Mouse (Mus musculus) hindbrain, embryonic 10.5 days (tissue): ENCODE results near the gene 1700020L24Rik. TPM values are rescaled to one million over a fixed set of nuclear protein-coding genes. Genes with fewer than 3 reads are reported as not detected.

Source experiments
- DNase-seq: peaks from one replicate; pipeline ENCODE4 v3.0.0-alpha.2; 2017; ENCODE audit warnings: low spot score
- H3K27ac ChIP-seq: fragments of 300-500 bp; sonication (generic); 2 replicates; pipeline ENCODE4 v1.5.1; 2016; ENCODE audit warnings: mild to moderate bottlenecking, moderate library complexity
- H3K27me3 ChIP-seq: fragments of 300-500 bp; sonication (generic); 2 replicates; pipeline ENCODE4 v1.6.1; 2016; ENCODE audit warnings: mild to moderate bottlenecking; ENCODE audit not compliant: poor library complexity, insufficient read depth, severe bottlenecking
- H3K36me3 ChIP-seq: fragments of 300-500 bp; sonication (generic); 2 replicates; pipeline ENCODE4 v1.6.1; 2016; ENCODE audit warnings: mild to moderate bottlenecking, moderate library complexity
- H3K4me1 ChIP-seq: fragments of 300-500 bp; sonication (generic); replicated peaks from 2 replicates; pipeline ENCODE4 v1.6.1; 2016; ENCODE audit warnings: mild to moderate bottlenecking
- H3K4me3 ChIP-seq: fragments of 300-500 bp; sonication (generic); 2 replicates; pipeline ENCODE4 v1.5.1; 2016; ENCODE audit warnings: mild to moderate bottlenecking, moderate library complexity
- H3K9me3 ChIP-seq: fragments of 300-500 bp; sonication (generic); 2 replicates; pipeline ENCODE4 v1.6.1; 2016; ENCODE audit warnings: mild to moderate bottlenecking, moderate library complexity
- WGBS: fragments of 180-500 bp; shearing (Covaris S2); methylation state at CpG from one replicate; pipeline ENCODE4 v1.1.7; 2016; 5-methylcytosine and 5-hydroxymethylcytosine counted together
- polyA plus RNA-seq: library from polyadenylated mRNA; unstranded; fragments of >200 nt; fragmentation: Nextera tagmentation; extraction: Ambion mirVana; gene quantifications from 2 replicates; pipeline ENCODE4 v1.2.1, GENCODE M21; 2016

1700020L24Rik gene
- polyA plus RNA-seq, 1 experiment from 2014 or later = 0.97 TPM

DNA sequence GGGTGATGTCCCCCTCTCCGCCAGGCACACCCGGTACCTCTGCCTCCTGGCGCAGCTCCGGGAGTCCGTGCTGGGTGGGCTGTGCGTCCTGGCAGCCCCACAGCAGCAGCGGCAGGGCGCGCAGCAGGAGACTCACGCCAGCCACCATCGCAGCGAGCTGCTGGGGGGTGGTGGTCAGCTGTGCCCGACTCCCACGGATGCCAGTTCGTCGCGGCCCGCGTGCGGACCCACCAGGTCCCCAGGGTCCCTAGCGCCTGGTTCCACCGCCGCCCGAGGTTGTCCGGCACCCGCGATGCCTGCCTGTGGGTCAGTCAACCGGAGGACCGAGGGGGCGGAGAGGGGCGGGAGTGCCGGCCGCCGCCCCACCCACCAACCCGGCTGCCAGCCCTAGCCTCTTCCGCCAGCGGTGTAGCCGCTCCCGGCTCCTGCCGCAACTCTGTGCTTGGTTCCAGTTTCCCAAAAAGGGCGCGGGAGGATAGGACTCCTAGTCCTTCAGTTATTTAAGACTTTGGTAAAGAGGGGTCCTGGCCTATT, 25.3 kb downstream of the 1700020L24Rik start, which contains the start of gene Mmp28:
TSS of gene Mmp28 (minus strand) at position 361 of the 534 bp plus-strand sequence.
- no peaks in the 10 kb centered on the region for H3K36me3 ChIP-seq
- peaks cover 75% of the 10 kb centered on the region for H3K27me3 ChIP-seq
- no peaks in the 10 kb centered on the region for H3K9me3 ChIP-seq
- peak; percentile 61 for DNase-seq
- H3K4me1 ChIP-seq = peaks cover 27% of the 10 kb centered on the region
- peak within 1 kb of the TSS; percentile 78 for H3K27ac ChIP-seq
- WGBS = 0% methylated on average over 42 of the region's 42 CpGs
- peak within 1 kb of the TSS; percentile 64 for H3K4me3 ChIP-seq

GRCm38 (mm10) chr11:83465976-83466375, 28.5 kb downstream of the 1700020L24Rik start:
- H3K4me3 ChIP-seq = no peak overlapping the region
- H3K9me3 ChIP-seq = no peaks in the 10 kb centered on the region
- no peak for DNase-seq
- H3K27ac ChIP-seq = no peak overlapping the region
- WGBS = 37% methylated on average over 2 of the region's 2 CpGs
- H3K4me1 ChIP-seq = peaks cover 20% of the 10 kb centered on the region
- no peaks in the 10 kb centered on the region for H3K36me3 ChIP-seq
- peaks cover 82% of the 10 kb centered on the region for H3K27me3 ChIP-seq

- Histone ChIP-seq H3K27ac (no peak overlapping the region), H3K4me3 (no peak overlapping the region), H3K9me3 (no peaks in the 10 kb centered on the region), H3K36me3 (no peaks in the 10 kb centered on the region), H3K27me3 (peaks cover 79% of the 10 kb centered on the region), H3K4me1 (peaks cover 22% of the 10 kb centered on the region)
- no peak for DNase-seq
- WGBS = 75% methylated on average over 11 of the region's 11 CpGs
Observed at GRCm38 (mm10) chr11:83467120-83467652, 29.7 kb downstream of the 1700020L24Rik start.

DNA sequence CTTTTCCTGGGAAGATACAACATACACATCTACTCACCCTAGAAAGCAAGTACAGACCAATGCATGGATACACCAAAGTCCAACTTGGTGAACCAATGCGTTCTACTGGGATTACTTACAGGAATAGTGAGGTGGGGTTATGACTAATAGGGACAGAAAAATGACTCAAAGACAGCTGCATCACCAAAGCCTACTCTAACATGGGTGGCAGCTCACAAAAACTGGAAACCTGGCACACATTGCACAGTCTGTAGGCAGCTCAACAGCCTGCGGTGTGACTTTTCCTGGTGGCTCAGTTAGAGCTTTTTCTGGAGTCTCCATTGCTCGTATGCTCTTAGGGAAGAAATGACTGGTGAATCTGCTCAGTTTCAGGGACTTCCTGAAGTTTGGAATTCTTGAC, 31.3 kb downstream of the 1700020L24Rik start:
- H3K27ac ChIP-seq = no peak overlapping the region
- no peak for DNase-seq
- peaks cover 63% of the 10 kb centered on the region for H3K27me3 ChIP-seq
- WGBS = 89% methylated on average over 3 of the region's 3 CpGs
- no peak overlapping the region for H3K4me3 ChIP-seq
- H3K9me3 ChIP-seq = no peaks in the 10 kb centered on the region
- H3K4me1 ChIP-seq = peaks cover 11% of the 10 kb centered on the region
- no peaks in the 10 kb centered on the region for H3K36me3 ChIP-seq

DNA sequence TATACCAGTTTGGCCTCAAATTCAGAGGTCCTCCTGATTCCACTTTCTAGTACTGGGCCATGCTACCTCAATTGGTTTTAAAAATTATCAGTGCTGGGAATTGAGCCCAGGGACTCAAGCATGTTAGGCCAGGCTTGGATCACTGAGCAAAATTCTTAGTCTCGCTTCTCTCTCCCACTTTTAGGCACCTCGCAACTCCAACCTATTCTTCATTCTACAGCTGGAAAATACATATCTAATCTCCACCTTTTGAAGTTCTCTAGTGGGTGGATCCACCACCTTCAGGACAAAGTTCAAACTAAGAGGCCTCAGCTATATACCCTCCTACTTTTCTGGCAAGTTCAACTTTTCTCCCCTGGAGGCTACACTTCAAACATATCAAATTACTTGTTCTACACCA, 34.3 kb downstream of the 1700020L24Rik start:
- peak overlapping the region; percentile 97; the same call in 1 of the 2 replicates for H3K4me3 ChIP-seq
- H3K9me3 ChIP-seq = no peaks in the 10 kb centered on the region
- no peak for DNase-seq
- H3K4me1 ChIP-seq = peaks cover 20% of the 10 kb centered on the region
- peaks cover 16% of the 10 kb centered on the region for H3K36me3 ChIP-seq
- H3K27me3 ChIP-seq = peaks cover 35% of the 10 kb centered on the region
- 82% methylated on average over 2 of the region's 2 CpGs for WGBS
- H3K27ac ChIP-seq = peak overlapping the region; percentile 99; the same call in 1 of the 2 replicates

DNA sequence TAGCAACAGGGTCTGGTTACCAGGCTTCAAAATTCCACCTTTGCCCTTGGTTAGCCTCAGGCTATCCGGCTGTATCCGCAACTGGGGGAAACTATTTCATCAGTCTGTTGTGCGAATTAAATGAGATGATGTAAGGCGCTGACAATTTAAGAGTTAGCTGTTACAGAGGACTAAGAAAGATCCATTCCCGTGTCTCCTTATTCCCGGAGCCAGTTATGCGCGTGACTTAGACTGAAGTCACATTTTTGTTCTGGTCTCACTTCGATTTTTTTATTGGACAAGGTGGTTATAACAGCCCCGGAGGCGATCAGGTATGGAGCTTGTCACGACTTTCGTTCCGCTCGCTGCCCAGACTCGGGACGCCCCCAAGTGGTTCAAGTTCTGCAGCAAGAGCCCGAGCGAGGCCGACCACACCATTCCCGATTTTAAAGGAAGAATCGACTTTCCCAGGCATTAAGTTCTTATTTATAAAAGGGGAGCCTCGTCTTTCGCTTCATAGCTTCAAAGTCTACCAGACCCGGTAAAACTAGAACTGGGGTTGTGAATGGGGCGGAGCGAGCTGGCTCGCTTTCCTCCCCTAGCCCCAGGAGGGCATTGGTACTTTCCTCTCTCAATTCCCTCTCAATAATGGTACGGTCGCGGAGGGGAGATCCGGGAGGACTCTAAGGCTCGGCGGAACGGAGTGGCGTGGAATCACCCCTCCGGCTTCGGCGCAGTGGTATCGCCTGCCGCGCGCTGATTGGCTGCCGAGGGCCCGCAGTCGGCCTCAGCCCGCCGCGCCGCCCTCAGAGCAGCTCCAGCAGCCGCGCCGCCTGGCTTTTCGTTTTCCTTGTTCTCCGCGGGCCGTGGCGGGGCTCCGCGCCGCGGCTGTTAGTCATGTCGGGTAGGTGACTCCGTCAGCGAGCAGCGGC, 35.1 kb downstream of the 1700020L24Rik start, which contains the start of gene Taf15:
TSS of gene Taf15 (plus strand) at position 763 of the 911 bp plus-strand sequence.
- H3K4me3 ChIP-seq = peak within 1 kb of the TSS; percentile 97
- peak within 1 kb of the TSS; percentile 99 for H3K27ac ChIP-seq
- H3K9me3 ChIP-seq = no peaks in the 10 kb centered on the region
- peaks cover 24% of the 10 kb centered on the region for H3K36me3 ChIP-seq
- peak; percentile 99 for DNase-seq
- under 1% methylated on average over 66 of the region's 66 CpGs for WGBS
- H3K4me1 ChIP-seq = peaks cover 20% of the 10 kb centered on the region
- peaks cover 28% of the 10 kb centered on the region for H3K27me3 ChIP-seq

GRCm38 (mm10) chr11:83473235-83474016, 35.9 kb downstream of the 1700020L24Rik start:
- DNase-seq = no peak
- Histone ChIP-seq H3K4me3 (peak overlapping the region; percentile 97), H3K36me3 (peaks cover 31% of the 10 kb centered on the region), H3K9me3 (no peaks in the 10 kb centered on the region), H3K27me3 (peaks cover 21% of the 10 kb centered on the region), H3K27ac (peak overlapping the region; percentile 99), H3K4me1 (peaks cover 20% of the 10 kb centered on the region)
- under 1% methylated on average over 52 of the region's 52 CpGs for WGBS

Other genes with a start within 250 kb of the 1700020L24Rik start
- gene Slfn3, start 246.3 kb upstream of the 1700020L24Rik start, polyA plus RNA-seq = 0.16 and 0.66 TPM in 2 replicates
- gene Slfn14, start 151.0 kb upstream of the 1700020L24Rik start, polyA plus RNA-seq = 0.11 and 0.30 TPM in 2 replicates
- gene Ap2b1, start 138.7 kb upstream of the 1700020L24Rik start, polyA plus RNA-seq = 78.9 and 89.2 TPM in 2 replicates
- gene Pex12, start 135.1 kb upstream of the 1700020L24Rik start, polyA plus RNA-seq = 13.9 and 17.2 TPM in 2 replicates
- gene Rasl10b, start 28.5 kb upstream of the 1700020L24Rik start, polyA plus RNA-seq = 4.3 and 11.1 TPM in 2 replicates
- gene Gas2l2, start 8.2 kb upstream of the 1700020L24Rik start, polyA plus RNA-seq = 0.27 and 0.39 TPM in 2 replicates
- gene Mmp28, start 25.4 kb downstream of the 1700020L24Rik start, polyA plus RNA-seq = 1.1 and 1.3 TPM in 2 replicates
- gene Taf15, start 35.4 kb downstream of the 1700020L24Rik start, polyA plus RNA-seq = 9.2 and 11.3 TPM in 2 replicates
- gene Heatr9, start 84.5 kb downstream of the 1700020L24Rik start, polyA plus RNA-seq = 0.10 TPM in 1 of 2 replicates, not detected in the other
- gene Ccl5, start 92.8 kb downstream of the 1700020L24Rik start, polyA plus RNA-seq = not detected in 2 replicates
- gene Ccl9, start 141.0 kb downstream of the 1700020L24Rik start, polyA plus RNA-seq = 1.1 and 1.5 TPM in 2 replicates
- gene Ccl6, start 155.4 kb downstream of the 1700020L24Rik start, polyA plus RNA-seq = 1.9 and 3.0 TPM in 2 replicates
- gene Rpl9-ps1, start 207.9 kb downstream of the 1700020L24Rik start, polyA plus RNA-seq = not detected in 2 replicates
- gene Ccl3, start 211.7 kb downstream of the 1700020L24Rik start, polyA plus RNA-seq = 1.2 and 1.3 TPM in 2 replicates
- 0.58 TPM in 1 of 2 replicates, not detected in the other for gene Ccl4, start 224.9 kb downstream of the 1700020L24Rik start, polyA plus RNA-seq